In the genomic region with DNA sequence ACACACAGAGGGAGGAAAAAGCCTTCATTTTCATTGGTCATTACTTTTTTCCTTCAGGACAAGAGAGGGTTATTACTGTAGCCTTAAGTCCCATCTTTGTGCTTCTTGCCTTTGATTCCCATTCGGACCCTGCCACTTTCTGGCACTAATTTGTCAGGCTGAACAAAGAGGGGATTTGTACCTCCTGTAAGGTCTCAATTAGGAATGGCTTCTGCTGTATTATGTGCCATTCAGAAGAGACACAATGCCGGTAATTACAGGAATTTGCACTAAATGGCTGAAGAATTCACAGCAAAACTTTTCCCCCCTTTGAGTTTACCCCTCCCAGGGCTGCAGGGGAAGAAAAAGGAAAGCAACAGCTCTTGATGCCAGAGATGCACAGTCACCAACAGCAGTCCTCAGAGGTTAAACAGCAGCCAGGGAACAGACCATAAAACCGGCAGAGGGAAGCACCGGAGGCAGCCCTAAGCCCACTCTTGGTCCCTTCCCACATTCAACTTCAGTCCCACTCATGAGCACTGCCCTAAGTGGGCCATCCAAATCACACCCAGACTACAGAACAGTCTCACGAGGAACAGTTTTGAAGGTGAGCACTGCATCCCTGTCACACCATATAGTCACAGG, we compare ENCODE assay signal across 12 mouse cellular contexts. TPM values are rescaled to one million over a fixed set of nuclear protein-coding genes. Genes with fewer than 3 reads are reported as not detected.
A peak's percentile ranks its signal among the peaks of the same experiment; 100 is the strongest.
DNase-seq lines count a peak whose midpoint lies in the region; ATAC-seq and TF ChIP-seq lines count a peak whose summit lies in the region.
"Had no signal": no experiment of that assay in that cellular context is flagged by ENCODE, and none has a peak within 500 bp of the region (broad histone marks: within the 10 kb centered on the region; RNA-seq: fewer than 3 reads in every experiment).

No protein-coding gene starts in this region.

- no peak overlapping the region for H3K4me3 ChIP-seq in embryonic facial prominence, embryonic 14.5 days (ENCODE audit: low read depth, low read length)
- H3K4me3 ChIP-seq in midbrain, embryonic 11.5 days (ENCODE audit: low read depth, low read length) = no peak overlapping the region
- no peak overlapping the region for H3K4me3 ChIP-seq in liver, postnatal 0 days (ENCODE audit: low read depth, low read length)
- H3K4me3 ChIP-seq: liver, embryonic 13.5 days had no signal

- 0 out of 2 replicates have a peak, but pooled peaks cover 4% of the 10 kb centered on the region for H3K27me3 ChIP-seq in embryonic facial prominence, embryonic 14.5 days (replicated peaks; ENCODE audit: control insufficient read depth, insufficient read depth, low read length)
- H3K27me3 ChIP-seq in midbrain, embryonic 11.5 days (ENCODE audit: control insufficient read depth, insufficient read depth, low read length) = peaks cover 6% of the 10 kb centered on the region; the same call in 1 of the 2 replicates
- H3K27me3 ChIP-seq in liver, postnatal 0 days (ENCODE audit: insufficient read depth, low read length) = no peaks in the 10 kb centered on the region
- H3K27me3 ChIP-seq: CH12.LX; liver, embryonic 13.5 days had no signal

- H3K4me2 ChIP-seq in embryonic facial prominence, embryonic 14.5 days (ENCODE audit: low read depth, low read length) = no peak overlapping the region
- H3K4me2 ChIP-seq in midbrain, embryonic 11.5 days = no peak overlapping the region
- no peak overlapping the region for H3K4me2 ChIP-seq in liver, postnatal 0 days (ENCODE audit: low read depth, low read length)
- H3K4me2 ChIP-seq: liver, embryonic 13.5 days had no signal

- peak; percentile 58; the same call in 1 of the 2 replicates for ATAC-seq in embryonic facial prominence, embryonic 14.5 days (ENCODE audit: low read depth)
- ATAC-seq in midbrain, embryonic 11.5 days (ENCODE audit: low FRiP score) = peak; percentile 62
- ATAC-seq in liver, postnatal 0 days = no peak

- H3K9ac ChIP-seq in embryonic facial prominence, embryonic 14.5 days (ENCODE audit: low read depth, low read length) = no peak overlapping the region
- no peak overlapping the region for H3K9ac ChIP-seq in midbrain, embryonic 11.5 days (ENCODE audit: low read length)
- H3K9ac ChIP-seq in liver, postnatal 0 days (replicated peaks) = no peak overlapping the region
- H3K9ac ChIP-seq: liver, embryonic 13.5 days had no signal

- TF ChIP-seq CTCF in liver, postnatal 0 days (IDR thresholded peaks at IDR 0.05; ENCODE audit: low read depth) = no peak

- H3K4me1 ChIP-seq in embryonic facial prominence, embryonic 14.5 days (ENCODE audit: control insufficient read depth, insufficient read depth, low read length) = peaks cover 4% of the 10 kb centered on the region; the same call in 1 of the 2 replicates
- peaks cover 13% of the 10 kb centered on the region for H3K4me1 ChIP-seq in midbrain, embryonic 11.5 days (ENCODE audit: control insufficient read depth, insufficient read depth, low read length)
- H3K4me1 ChIP-seq in liver, postnatal 0 days (ENCODE audit: insufficient read depth) = no peaks in the 10 kb centered on the region
- H3K4me1 ChIP-seq: liver, embryonic 13.5 days had no signal

- H3K27ac ChIP-seq in embryonic facial prominence, embryonic 14.5 days (replicated peaks; ENCODE audit: low read depth, low read length) = no peak overlapping the region
- H3K27ac ChIP-seq in midbrain, embryonic 11.5 days (ENCODE audit: low read depth, low read length) = no peak overlapping the region
- H3K27ac ChIP-seq in liver, postnatal 0 days (ENCODE audit: low read depth) = no peak overlapping the region
- H3K27ac ChIP-seq: kidney, postnatal 0 days; liver, embryonic 13.5 days; macrophage had no signal

- DNase-seq in ES-CJ7 (ENCODE audit: low read depth, low spot score) = peak; percentile 14
- peak; percentile 98 for DNase-seq in Muller cell, postnatal 12 days (ENCODE audit: inconsistent ontology term)
- peak; percentile 62 for DNase-seq in embryonic facial prominence, embryonic 14.5 days (ENCODE audit: low spot score)
- peak; percentile 87 for DNase-seq in midbrain, embryonic 11.5 days (ENCODE audit: low spot score, missing footprints)
- DNase-seq in cerebellum, postnatal 36 days = no peak
- DNase-seq in ovary, postnatal 36 days (ENCODE audit: low spot score) = no peak
- DNase-seq in liver, postnatal 0 days = no peak
- DNase-seq: cerebellum, adult 11-12 months; liver, embryonic 13.5 days had no signal

- TF ChIP-seq EP300 in liver, postnatal 0 days (IDR thresholded peaks at IDR 0.05; ENCODE audit: low read depth) = no peak

- H3K9me3 ChIP-seq in embryonic facial prominence, embryonic 14.5 days (ENCODE audit: control insufficient read depth, low read length) = no peaks in the 10 kb centered on the region
- H3K9me3 ChIP-seq in midbrain, embryonic 11.5 days (ENCODE audit: control insufficient read depth, low read length) = no peaks in the 10 kb centered on the region
- no peaks in the 10 kb centered on the region for H3K9me3 ChIP-seq in liver, postnatal 0 days (ENCODE audit: low read length)
- H3K9me3 ChIP-seq: liver, embryonic 13.5 days had no signal

- 24% methylated on average over 5 of the region's 5 CpGs for WGBS in embryonic facial prominence, embryonic 14.5 days
- 9% methylated on average over 5 of the region's 5 CpGs for WGBS in midbrain, embryonic 11.5 days
- WGBS in liver, postnatal 0 days (ENCODE audit: insufficient replicate concordance) = 70% methylated on average over 5 of the region's 5 CpGs

- peaks cover 4% of the 10 kb centered on the region for H3K36me3 ChIP-seq in embryonic facial prominence, embryonic 14.5 days (ENCODE audit: control insufficient read depth, insufficient read depth, low read length)
- no peaks in the 10 kb centered on the region for H3K36me3 ChIP-seq in midbrain, embryonic 11.5 days (ENCODE audit: control insufficient read depth, insufficient read depth, low read length)
- H3K36me3 ChIP-seq in liver, postnatal 0 days (replicated peaks; ENCODE audit: insufficient read depth, low read length) = no peaks in the 10 kb centered on the region

RNA-seq across cellular contexts. Expression of a gene that starts 39.6 kb away (rescaled TPM):
- 5.6 and 6.0 TPM in 2 replicates for polyA plus RNA-seq in embryonic facial prominence, embryonic 14.5 days (2014; fragmentation: Nextera tagmentation; extraction: Ambion mirVana)
- polyA plus RNA-seq in midbrain, embryonic 11.5 days (2014; fragmentation: Nextera tagmentation; extraction: Ambion mirVana) = 5.6 and 5.9 TPM in 2 replicates
- 1.1 and 1.4 TPM in 2 replicates for polyA plus RNA-seq in liver, postnatal 0 days (2015; fragmentation: Nextera tagmentation; extraction: Ambion mirVana)

Comparison
In these comparisons a context has a peak if more than half of its experiments do, and no peak if none do; other contexts are left out.
1. DNase-seq: peak in ES-CJ7 (single experiment), Muller cell, postnatal 12 days (single experiment), embryonic facial prominence, embryonic 14.5 days (single experiment) and midbrain, embryonic 11.5 days (single experiment); none in cerebellum, postnatal 36 days (0 of 2), ovary, postnatal 36 days (single experiment) and liver, postnatal 0 days (single experiment).